Mouse (Mus musculus) bone marrow macrophage, adult 2 months (primary cell): Measurements from ENCODE around the gene Prcp.

Source experiments
- CTCF ChIP-seq: IDR thresholded peaks from 2 replicates; pipeline ENCODE4 v1.5.1; 2012; ENCODE audit warnings: low read depth, mild to moderate bottlenecking, low read length, moderate library complexity
- POLR2A ChIP-seq: IDR thresholded peaks from 2 replicates; pipeline ENCODE4 v1.6.1; 2012; ENCODE audit warnings: mild to moderate bottlenecking, low read depth, low read length, borderline replicate concordance

GRCm38 (mm10) chr7:92939776-92940175 lies 65.5 kb downstream of the Prcp start:
- no peak for TF ChIP-seq POLR2A
- TF ChIP-seq CTCF: no peak
